Mouse (Mus musculus): Measurements from ENCODE around the gene Cryz.

DNA sequence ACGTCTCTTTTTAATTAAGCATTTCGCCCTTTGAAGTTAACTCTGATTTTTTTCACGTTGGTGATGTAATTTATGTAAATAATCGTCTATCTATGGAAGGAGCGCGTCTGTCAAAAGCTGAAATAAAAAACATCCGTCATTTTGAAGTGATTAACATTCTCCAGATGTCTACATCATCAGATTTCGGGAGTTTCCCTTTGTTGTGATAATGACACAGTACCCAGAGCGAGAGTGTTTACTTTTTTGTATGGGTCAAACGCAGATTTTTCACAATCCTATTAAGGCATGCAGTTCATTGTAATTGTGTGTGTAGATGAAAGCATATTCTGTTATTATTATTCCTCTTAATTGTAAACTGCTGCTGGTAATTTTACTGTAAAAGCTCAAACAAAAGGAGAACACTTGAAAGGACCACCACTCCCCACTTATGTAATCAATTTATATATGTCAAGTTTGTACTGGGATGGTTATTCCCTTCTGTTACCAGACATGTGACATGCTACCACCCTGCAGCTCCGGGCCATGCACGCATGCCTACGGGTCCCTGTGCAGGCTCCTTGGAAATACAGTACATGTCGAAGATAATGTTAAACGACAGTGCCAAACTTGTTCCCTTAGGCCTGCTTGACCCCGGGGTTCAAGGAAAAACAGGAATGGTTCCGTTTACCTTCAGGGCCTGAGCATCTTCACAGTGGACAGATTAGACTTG is 46.0 kb upstream of the Cryz start:
- TF ChIP-seq CTCF (IDR thresholded peaks at IDR 0.05; ENCODE audit: extremely low read depth, insufficient read depth, insufficient read length, insufficient replicate concordance), result no peak
- no peak for TF ChIP-seq POLR2A (IDR thresholded peaks at IDR 0.05; ENCODE audit: low read depth, low read length)
